Mouse (Mus musculus) MEL-GATA-1-ER (cell line): ENCODE measurements around the gene Cep19.
A peak's percentile ranks its signal among the peaks of the same experiment; 100 is the strongest.
"Not testable (repeated sequence)": the region's sequence is repeated elsewhere in the genome, so short reads cannot be mapped to it uniquely, and the experiment has no call there.

Experiments
- DNase-seq: peaks from one replicate; pipeline ENCODE4 v3.0.0-alpha.2; 2012; ENCODE audit warnings: low read depth; ENCODE audit errors: extremely low read depth

The Cep19 gene

DNA sequence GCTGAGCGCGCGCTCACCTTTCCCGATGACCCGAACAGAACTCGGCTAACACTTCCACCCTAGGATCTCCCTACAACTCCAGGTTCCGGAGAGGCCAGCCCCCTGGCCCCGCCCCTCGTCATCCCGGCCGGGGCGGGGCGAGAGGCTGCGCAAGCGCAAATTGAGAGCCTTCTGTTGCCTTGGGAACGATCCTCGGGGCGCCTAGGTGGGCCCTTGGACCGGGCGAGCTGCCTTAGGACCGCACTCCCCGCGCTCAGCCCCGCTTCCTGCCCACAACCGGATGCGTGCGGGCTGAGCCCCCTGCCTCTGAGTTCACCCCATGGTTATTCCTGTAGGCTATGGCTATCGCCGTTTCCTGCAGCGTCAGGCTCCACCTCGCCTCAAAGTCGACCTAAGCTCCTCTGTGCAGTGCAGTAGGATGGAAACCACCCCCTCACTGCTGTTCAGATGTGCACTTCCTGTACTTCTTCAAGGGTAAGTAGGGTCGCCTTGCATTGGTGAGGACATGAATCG is at the start of gene Cep19, which contains the start of gene Pigx:
Gene Cep19, plus strand, starts transcription at position 163 of the 513 bp plus-strand sequence.
Gene Pigx, minus strand, starts transcription at position 103 of the 513 bp plus-strand sequence.
- DNase-seq, result peak; percentile 67

DNA sequence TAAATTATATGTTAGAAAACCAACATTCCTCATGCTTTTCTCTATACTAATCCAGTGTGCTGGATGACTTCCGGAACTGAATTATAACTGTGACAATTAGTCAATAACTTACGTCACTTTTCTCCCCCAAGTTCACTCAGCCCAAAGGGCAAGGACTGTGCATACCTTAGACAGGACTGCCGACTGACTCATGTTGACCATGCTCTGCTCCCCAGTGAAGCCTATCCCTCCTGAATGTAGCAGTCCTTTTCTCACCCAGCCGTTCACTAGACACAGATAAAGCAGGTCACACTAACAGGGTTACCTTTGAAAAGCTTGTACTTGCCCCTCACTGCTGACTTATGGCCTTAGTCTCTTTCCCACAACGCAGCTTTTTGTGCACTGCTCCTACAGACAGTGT is 40.8 kb upstream of the Cep19 start:
- DNase-seq, result no peak

DNA sequence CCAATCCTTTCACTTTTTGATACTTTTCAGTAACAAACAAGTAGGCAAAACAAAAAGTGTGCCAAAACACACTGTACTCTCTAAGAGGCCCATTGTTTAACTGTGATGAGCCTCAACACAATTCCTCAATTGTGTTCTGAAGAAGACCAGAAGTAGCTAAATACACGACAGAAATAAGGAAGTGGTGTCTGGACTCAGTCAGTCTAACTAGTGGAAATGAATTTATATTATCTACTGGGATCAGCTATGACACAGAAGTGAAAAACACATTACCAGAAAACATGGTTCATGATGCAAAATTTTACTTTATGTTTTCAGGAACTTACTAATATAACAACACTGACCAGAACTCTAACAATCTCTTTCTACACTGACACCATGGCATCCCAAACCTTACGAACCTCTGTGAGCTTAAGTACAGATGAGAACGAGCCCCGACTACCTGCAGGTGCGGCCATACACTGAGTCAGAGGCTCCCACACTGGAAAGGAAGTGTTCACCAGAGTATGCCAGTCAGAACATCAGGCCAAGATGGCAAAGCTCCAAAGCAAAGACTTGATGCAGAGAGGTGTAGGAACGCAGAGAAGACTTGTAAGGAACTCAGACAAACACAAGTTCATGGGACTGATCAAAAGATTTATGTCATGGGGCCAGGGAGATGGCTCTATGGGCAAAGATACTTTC is 39.6 kb upstream of the Cep19 start:
- DNase-seq, result peak; percentile 70

DNA sequence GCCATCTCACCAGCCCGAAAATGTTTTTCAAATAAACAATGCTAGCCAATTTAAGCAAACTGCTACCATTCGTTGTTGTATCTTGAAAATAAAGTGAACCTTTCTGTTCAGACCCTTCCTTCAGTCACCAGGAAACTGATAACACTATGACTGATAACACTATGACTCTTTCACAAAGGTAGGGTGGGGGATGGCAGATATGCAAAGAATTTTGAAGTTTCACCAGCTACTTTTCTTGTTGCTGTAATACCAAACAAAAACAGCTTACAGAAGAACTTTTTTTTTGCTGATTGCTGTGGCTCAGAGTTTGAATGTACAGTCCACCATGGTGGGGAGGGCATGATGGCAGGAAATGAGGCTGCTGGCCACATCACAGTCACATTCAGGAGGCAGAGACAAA is 37.4 kb upstream of the Cep19 start:
- no peak for DNase-seq

DNA sequence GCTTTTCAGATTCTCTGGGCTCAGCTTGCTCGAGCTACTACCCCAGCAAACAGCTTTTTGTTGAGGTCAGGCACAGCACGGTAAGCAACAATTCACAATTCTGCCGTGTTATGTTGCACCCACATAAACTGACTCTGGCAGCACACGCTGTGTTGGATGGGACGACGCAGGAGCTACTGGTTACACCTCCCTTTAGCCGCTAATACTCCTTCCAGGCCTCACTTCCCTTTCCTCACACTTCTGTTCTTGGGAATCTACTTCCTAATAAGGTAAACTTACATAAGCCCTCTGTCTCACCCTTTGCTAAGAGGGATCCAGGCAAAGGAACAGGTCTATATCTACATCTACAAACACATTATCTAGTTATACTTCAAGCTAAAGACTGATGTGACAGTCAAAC is 35.7 kb upstream of the Cep19 start:
- DNase-seq, result no peak

DNA sequence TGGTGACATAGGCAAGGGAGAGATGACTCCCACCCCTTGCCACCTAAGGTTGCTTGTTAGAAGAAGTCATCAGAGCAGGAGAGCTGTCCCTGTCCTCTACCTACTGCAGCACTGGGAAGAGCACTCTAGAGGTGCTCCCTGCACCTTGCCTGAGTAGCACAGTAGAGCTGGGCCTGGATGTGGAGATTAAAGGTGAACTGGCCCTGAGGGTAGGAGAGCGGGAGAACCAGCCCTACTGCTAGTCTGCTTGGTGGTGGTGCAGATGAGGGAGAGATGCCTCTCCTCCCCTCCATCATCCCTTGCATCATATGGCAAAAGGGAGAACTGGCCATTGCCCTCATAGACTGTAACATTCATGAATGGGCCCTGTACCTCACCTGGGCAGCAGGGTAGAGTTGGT is 32.7 kb upstream of the Cep19 start:
- no peak for DNase-seq

DNA sequence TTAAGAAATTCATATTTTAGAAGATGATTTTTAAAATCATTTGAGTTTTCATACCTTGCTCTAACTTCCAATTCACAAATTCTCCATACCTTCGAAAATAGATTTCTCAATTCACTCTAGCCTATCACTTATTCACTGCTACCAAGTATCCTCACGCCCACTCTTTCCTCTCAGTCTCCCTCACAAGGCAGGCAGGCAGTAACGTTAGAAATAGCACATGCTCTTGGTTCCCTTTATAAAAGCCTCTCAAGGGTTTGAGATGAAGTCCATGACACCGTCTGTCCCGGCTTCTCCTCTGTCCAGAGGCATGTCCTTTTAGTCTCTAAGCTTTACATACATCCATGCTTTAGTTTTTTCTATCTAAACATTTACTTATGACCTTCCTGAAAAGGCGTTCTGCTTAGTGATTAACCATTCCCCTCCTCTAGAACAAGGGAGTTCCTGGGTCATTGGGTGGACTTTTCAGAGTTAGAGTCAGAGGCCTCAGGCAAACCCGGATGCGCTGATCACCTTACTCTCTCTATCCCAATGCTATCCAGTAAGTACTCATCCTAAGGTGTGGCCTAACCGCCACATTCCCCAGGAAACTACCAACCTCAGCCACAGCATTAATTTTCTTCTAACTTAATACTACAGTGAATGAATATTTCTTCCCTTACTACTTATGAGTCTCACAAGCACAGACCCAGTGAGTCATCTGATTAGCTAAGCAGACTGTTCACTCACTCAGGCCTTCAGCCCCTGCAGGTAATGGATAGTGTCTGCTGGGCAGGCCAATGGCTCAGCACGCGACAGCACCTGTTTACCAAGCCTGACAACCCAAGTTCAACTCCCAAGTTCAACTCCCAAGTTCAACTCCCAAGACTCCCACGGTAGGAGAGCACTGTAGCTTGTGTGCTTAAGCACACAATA is 31.0 kb upstream of the Cep19 start:
- no peak for DNase-seq

DNA sequence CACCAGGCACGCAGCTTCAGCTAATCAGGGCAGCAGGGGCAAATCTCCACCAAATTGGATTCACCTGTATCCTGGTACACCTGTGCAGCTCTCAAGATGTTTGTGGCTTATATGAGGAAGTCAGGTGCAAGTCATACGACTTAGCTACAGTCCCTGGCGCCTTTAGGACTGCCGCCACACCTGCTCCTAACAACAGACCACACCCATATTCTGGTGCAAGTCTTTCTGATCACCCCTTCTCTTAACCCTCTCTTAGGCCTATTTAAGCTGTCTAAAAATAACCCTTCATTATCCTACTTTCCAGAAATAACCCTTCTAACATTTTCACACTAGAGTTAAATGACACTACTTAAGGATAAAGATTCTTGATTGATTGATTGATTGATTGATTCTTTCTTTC is 29.5 kb upstream of the Cep19 start:
- DNase-seq, result not testable (repeated sequence)

DNA sequence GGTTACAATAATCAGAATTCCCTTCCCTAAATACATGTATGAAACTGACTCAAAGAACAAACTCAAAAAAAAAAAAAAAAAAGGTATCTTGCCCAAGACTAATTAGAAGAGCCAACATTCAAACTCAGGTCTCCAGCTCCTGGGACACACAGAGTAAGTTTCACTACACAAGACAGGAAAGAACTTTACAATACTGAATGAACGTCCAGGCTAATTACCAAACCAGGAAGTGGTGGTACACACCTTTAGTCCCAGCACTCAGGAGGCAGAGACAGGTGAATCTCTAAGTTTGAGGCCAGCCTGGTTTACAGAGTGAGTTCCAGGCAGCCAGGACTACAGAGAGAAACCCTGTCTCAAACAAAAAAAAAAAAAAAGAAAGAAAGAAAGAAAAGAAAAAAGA is 23.8 kb upstream of the Cep19 start:
- DNase-seq, result no peak

DNA sequence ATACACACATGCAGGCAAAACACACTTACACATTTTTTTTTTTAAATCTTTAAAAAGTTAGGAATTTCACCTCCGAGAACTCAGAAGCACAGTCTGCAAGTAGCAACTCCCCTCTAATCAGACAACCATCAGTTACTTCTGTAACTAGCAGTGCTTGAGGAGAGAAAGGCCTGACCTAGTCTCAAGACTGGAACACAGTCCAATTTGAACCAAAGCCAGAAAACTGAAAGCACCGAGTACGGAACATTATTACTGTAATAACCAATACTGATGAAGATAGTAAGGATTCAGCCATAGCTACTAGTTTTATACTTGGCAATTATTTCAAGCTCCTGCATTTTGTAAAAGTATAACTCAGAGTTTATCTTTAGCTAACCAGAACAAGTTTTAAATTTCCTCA is 23.2 kb upstream of the Cep19 start:
- DNase-seq, result no peak

DNA sequence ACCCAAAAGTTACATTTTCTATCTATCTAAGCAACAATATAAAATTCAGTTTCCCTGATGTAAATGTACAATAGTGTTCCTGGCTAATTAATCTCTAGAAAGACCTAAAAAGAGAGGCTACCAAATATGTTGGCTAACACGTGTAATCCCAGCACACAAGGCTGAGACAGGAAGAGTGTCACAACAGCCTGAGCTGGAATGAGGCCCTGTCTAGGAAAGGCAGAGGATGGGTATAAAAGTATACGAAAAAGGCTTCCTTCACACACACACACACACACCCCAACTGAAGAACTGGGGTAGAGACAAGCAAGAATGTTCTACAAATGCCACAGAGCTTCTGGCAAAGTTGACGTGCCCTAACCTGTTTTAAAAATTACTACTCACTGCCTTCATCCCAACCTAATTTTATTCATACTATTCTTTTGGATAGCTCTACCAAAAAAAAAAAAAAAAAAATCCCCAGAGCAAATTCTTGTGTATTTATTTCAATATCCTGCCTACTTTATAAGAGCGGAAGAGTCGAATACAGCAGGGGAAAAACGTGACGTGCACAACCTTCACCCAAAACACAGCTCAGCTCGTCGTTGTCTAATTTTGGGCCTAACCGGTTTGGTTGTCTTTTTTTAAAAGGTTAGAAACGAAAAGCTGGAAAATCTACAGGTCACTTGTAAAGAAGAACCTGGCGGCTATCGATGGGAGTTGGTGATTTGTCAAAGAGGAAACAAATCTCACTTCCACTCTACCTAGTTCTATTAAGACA is 21.8 kb upstream of the Cep19 start:
- DNase-seq, result no peak

DNA sequence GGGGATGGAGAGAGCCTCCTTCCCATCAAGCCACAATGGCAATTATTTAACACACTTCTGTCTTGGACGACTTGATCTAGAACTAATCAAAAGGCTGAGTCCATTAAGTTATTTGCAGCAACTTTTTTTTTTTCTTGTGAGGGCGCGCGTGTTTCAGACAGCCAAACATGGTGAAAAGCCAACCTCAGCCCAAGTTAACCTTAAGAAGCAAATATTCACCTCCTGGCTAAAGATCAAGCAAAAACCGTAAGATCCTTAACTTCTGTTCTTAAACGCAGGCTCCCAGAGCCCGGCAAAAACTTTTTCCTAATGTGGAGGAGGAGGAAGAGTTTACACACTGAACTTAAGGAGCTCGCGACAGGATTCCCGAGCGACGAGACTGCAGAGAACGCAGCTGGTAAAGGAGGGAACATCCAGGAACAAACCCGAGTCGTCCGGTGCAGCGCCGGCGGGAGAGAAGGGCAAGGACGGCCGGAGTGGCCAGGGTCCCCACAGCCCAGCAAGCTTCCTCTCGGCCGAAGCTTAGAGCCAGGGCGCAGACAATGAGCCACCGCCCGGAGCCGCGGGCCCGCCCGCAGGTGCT is 21.1 kb upstream of the Cep19 start:
- peak; percentile 41 for DNase-seq

DNA sequence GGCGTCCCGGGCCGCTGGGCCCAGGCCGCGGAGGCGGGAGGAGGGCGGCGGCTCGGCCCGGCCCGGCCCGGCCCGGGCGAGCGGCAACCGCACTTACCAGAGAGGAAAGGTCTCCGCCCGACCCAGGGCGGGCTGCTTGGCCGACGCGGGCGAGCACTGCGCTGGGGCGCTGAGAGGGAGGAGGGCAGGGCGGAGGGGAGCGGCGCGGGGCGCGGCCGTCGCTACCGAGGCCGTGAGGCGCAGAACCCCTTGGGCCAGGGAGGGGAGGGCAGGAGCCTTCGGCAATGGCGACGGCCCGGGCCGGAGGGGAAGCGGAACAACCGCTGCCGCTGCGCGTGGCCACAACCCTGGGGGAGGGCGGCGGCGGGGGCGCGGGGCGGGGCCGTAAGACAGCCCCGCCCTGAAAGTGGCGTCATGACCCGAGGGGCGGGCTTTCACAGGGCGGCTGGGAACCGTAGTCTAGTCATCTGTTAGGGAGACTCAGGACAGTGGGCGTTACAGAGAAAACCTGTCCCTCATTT is 20.5 kb upstream of the Cep19 start, which contains the start of gene Pak2:
Gene Pak2, minus strand, starts transcription at position 352 of the 521 bp plus-strand sequence.
- peak; percentile 60 for DNase-seq

DNA sequence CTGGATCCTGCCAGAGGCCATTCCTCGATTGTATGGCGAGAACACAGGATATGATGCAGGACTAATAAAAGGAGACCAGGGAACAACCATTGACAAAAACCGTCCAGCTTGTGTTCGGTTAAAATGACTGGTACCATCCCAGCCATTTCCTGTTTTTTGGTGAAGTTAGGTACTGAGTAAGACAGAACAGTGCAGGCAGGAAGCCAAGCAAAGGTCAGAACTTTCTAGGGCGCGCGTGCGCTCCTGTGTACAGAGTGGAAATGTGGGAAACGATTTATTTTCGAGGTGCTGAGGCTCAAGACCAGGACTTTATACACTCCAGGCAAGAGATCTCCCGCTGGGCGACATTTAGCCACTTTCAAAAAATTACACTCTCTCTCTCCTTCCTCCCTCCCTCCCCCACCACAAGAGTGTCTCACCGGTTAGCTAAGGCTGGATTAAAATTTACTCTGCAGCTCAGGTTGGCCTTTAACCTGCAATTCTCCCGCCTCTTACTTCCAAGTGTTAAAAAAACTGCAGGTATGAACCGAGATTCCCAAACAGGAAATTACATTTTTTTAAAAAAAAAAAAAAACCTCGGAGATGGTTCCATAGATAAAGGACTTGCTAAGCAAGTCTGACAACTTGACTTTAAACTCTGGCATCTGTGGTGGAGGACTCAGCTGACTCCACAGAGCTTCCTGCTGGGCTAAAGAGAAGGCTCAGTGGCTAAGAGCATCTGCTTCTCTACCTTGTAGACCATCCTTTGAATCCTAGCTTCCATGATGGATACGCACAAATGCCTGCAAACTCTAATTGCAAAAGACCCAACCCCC is 11.8 kb upstream of the Cep19 start:
- DNase-seq, result no peak

DNA sequence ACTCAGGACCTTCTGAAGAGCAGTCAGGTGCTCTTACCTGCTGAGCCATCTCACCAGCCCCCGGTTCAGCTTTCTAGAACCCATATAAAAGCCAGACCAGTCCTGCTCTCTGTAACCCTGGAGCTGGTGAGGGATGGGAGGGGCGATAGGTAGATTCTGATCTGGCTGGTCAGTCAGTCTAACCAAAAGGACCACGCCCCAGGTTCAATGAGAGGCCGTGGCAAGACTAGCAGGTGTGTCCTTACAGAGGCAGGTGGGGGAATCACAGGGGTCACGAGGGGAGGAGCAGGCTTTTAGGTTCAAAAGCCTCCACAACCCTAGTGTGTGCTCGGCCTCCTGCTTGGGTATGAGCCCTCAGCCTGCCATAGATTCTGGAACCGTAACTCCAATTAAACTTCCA is 8.1 kb upstream of the Cep19 start:
- no peak for DNase-seq

DNA sequence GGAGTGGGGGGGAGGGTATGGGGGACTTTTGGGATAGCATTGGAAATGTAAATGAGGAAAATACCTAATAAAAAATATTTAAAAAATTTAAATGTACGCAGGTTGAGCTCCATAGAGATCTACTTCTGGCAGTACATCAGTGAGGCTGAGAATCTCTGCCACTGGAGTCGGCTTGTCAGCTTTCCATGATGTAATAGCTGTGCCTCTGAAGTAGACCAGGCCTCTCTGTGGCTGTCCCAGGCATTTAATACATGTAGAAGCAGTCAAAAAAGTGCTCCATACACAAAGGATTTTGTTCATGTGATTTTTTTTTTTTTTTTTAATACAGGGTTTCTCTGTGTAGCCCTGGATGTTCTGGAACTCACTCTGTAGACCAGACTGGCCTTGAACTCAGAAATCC is 1.8 kb upstream of the Cep19 start:
- not testable (repeated sequence) for DNase-seq

DNA sequence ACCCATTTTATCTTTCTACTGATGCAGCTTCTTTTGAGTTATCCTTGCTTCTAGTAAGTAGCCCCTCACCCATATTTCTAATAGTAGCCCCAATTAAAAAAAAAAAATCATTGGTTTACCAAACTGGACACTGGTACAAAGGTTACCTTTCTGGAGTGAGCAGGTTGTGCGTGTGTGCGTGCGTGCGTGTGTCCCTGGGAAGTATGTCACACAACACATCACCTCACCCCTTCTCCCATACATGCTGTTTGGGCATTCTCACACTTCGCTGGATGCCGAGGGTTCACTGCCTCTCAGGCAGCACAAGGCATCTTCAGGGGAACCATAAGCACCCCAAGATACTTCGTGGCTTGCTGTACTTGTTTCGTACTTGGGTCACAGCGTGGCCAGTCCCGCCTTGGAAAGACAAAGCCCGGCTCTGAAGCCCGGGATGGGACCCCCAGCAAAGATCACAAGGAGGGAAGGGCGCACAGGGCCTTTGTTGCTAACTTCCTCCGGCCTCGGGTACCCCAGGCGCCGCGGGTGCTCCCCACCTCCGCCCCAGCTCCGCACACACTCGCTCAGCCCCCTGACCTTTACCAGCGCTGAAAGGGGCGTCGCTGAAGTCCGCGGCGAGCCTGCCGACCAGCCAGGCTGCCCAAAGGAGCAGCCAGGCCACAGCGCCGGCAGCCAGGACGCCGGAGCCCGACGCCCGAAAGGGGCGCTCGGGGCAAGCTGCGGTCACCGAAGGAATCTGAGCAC is 533 bp upstream of the Cep19 start:
- DNase-seq, result no peak

DNA sequence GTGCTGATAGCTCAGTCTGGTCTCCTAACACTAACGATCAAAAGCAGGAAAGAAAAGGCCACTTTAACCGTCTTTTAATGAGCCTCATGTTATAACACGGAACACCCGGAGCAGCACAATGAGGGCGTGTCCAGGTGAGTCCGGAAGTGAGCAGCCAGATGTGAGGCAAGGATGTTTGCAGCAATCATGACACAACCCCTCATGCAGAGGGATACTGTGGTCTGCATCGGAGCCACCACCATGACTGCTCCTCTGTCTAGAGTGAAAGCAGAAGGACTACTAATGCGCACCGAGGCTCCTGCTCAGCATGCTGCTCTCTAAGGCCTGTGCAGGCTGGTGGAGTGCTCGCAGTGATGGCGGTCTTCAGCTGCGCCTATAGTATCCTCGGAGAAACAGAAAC is 2.7 kb downstream of the Cep19 start:
- DNase-seq, result no peak

DNA sequence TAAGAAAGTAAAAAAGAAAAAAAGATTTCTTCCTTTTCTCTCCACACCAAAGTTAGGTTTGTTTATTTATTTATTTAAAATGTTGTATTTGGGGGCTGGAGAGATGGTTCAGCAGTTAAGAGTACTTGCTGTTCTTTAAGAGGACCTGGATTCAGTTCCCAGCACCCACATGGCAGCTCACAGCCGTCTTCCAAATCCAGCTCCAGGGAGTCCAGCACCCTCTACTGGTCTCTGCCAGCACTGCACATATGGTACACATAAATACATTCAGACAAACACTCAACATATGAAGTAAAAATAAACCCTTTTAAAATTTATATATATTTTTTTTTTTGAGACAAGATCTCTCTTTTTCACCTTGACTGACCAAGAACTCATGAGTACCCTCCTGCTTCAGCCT is 6.1 kb downstream of the Cep19 start:
- no peak for DNase-seq
